Mouse (Mus musculus): ENCODE measurements around the gene Fbf1.

DNA sequence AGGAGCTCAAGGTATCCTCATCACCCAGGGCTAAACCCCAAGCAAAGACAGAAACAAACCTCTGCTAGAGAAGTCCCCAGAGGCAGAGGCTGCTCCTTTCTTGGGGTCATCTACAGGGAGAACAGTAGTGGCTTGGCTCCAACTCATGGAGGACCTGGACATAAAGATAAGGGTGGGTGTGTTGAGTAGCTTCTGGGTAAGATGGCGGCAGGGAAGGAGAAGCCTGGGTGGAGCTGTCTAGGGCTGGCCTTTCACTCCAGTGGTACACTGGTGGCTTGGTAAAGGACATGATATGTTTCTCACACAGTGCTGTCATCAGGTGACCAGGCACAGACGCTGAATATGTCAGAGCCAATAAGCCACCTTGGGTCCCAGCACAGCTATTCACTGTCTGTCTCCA lies 17.0 kb downstream of the Fbf1 start:
- TF ChIP-seq CTCF (IDR thresholded peaks at IDR 0.05; ENCODE audit: insufficient read depth, low read depth, low read length) (no peak), POLR2A (IDR thresholded peaks at IDR 0.05; ENCODE audit: insufficient read depth, low read depth, low read length) (no peak)
